Mouse (Mus musculus) liver, embryonic 11.5 days (tissue): ENCODE data around the gene Vash2. TPM values are rescaled to one million over a fixed set of nuclear protein-coding genes. Genes with fewer than 3 reads are reported as not detected.

Experiments used
- ATAC-seq: fragments of 200-750 bp; cut with Nextera tagmentation; replicated peaks from 2 replicates; pipeline ENCODE4 v1.8.0; 2017; ENCODE audit warnings: moderate number of reproducible peaks, mild to moderate bottlenecking, moderate TSS enrichment, moderate library complexity; ENCODE audit not compliant: low FRiP score
- DNase-seq: peaks from one replicate; pipeline ENCODE4 v3.0.0-alpha.2; 2017; ENCODE audit warnings: low spot score
- H3K27ac ChIP-seq: fragments of 300-500 bp; sonication (generic); 2 replicates; pipeline ENCODE4 v1.5.1; 2014; ENCODE audit warnings: mild to moderate bottlenecking, low read depth, low read length, control low read depth
- H3K27me3 ChIP-seq: fragments of 300-500 bp; sonication (generic); replicated peaks from 2 replicates; pipeline ENCODE4 v1.6.1; 2014; ENCODE audit warnings: low read length, mixed read lengths; ENCODE audit not compliant: control insufficient read depth, insufficient read depth
- H3K36me3 ChIP-seq: fragments of 300-500 bp; sonication (generic); 2 replicates; pipeline ENCODE4 v1.6.1; 2014; ENCODE audit warnings: mild to moderate bottlenecking, low read length, moderate library complexity, mixed read lengths; ENCODE audit not compliant: control insufficient read depth, insufficient read depth
- H3K4me1 ChIP-seq: fragments of 300-500 bp; sonication (generic); replicated peaks from 2 replicates; pipeline ENCODE4 v1.6.1; 2014; ENCODE audit warnings: low read length, mixed read lengths; ENCODE audit not compliant: control insufficient read depth, insufficient read depth
- H3K4me2 ChIP-seq: fragments of 300-500 bp; sonication (generic); 2 replicates; pipeline ENCODE4 v1.6.1; 2014; ENCODE audit warnings: mild to moderate bottlenecking, control low read depth, moderate library complexity
- H3K4me3 ChIP-seq: fragments of 300-500 bp; sonication (generic); 2 replicates; pipeline ENCODE4 v1.5.1; 2014; ENCODE audit warnings: low read depth, low read length, control low read depth
- H3K9ac ChIP-seq: fragments of 300-500 bp; sonication (generic); 2 replicates; pipeline ENCODE4 v1.6.1; 2014; ENCODE audit warnings: low read depth, low read length, control low read depth
- H3K9me3 ChIP-seq: fragments of 300-500 bp; sonication (generic); 2 replicates; pipeline ENCODE4 v1.6.1; 2016; ENCODE audit warnings: low read length, inconsistent platforms, mixed read lengths; ENCODE audit not compliant: control insufficient read depth
- WGBS: fragments of 180-500 bp; shearing (Covaris S2); extraction: QIAGEN DNeasy Blood & Tissue Kit; methylation state at CpG from one replicate; pipeline ENCODE4 v1.1.7; 2014; 5-methylcytosine and 5-hydroxymethylcytosine counted together
- polyA plus RNA-seq: library from polyadenylated mRNA; unstranded; fragments of >200 nt; fragmentation: Nextera tagmentation; extraction: Ambion mirVana; gene quantifications from 2 replicates; pipeline ENCODE4 v1.2.1, GENCODE M21; 2014

Vash2 gene
- polyA plus RNA-seq, 1 experiment from 2014 or later, result 12.8 TPM

- no peak overlapping the region for H3K4me3 ChIP-seq
These were observed 80.1 kb downstream of the Vash2 start for GRCm38 (mm10) chr1:190898899-190899575.

GRCm38 (mm10) chr1:190898186-190898585, 80.9 kb downstream of the Vash2 start:
- Histone ChIP-seq H3K27me3 (no peaks in the 10 kb centered on the region), H3K4me1 (peaks cover 4% of the 10 kb centered on the region; the same call in 1 of the 2 replicates), H3K4me2 (no peak overlapping the region), H3K36me3 (peaks cover 2% of the 10 kb centered on the region; the same call in 1 of the 2 replicates), H3K9ac (no peak overlapping the region), H3K4me3 (no peak overlapping the region), H3K27ac (no peak overlapping the region), H3K9me3 (no peaks in the 10 kb centered on the region)
- ATAC-seq (no peak), DNase-seq (no peak)
- 93% methylated on average over 3 of the region's 3 CpGs for WGBS

More at GRCm38 (mm10) chr1:190898899-190899575, 80.1 kb downstream of the Vash2 start:
- Histone ChIP-seq H3K9ac (no peak overlapping the region), H3K27me3 (no peaks in the 10 kb centered on the region), H3K9me3 (no peaks in the 10 kb centered on the region), H3K27ac (no peak overlapping the region), H3K4me2 (no peak overlapping the region), H3K4me1 (no peaks in the 10 kb centered on the region), H3K36me3 (peaks cover 2% of the 10 kb centered on the region; the same call in 1 of the 2 replicates)
- ATAC-seq (no peak), DNase-seq (no peak)
- WGBS, result 81% methylated on average over 9 of the region's 9 CpGs

Other genes starting within 250 kb of the Vash2 start
- 10.0 and 11.1 TPM in 2 replicates for gene Rps6kc1, start 67.5 kb downstream of the Vash2 start, polyA plus RNA-seq
- gene Angel2, start 54.2 kb downstream of the Vash2 start, polyA plus RNA-seq, result 32.1 and 34.1 TPM in 2 replicates
- gene Flvcr1, start 46.9 kb upstream of the Vash2 start, polyA plus RNA-seq, result 11.8 and 12.1 TPM in 2 replicates
- gene Spata45, start 57.3 kb upstream of the Vash2 start, polyA plus RNA-seq, result not detected in 2 replicates
- 14.4 and 17.2 TPM in 2 replicates for gene Tatdn3, start 83.6 kb upstream of the Vash2 start, polyA plus RNA-seq
- 27.7 and 30.7 TPM in 2 replicates for gene Nsl1, start 83.7 kb upstream of the Vash2 start, polyA plus RNA-seq
- gene Batf3, start 118.6 kb upstream of the Vash2 start, polyA plus RNA-seq, result 5.7 and 6.0 TPM in 2 replicates
- not detected in 2 replicates for gene Fam71a, start 185.5 kb upstream of the Vash2 start, polyA plus RNA-seq
- 3.1 and 3.6 TPM in 2 replicates for gene Atf3, start 238.7 kb upstream of the Vash2 start, polyA plus RNA-seq